Mouse (Mus musculus): Measurements from ENCODE around the gene Fgf15.
A peak's percentile ranks its signal among the peaks of the same experiment; 100 is the strongest.

Gene Fgf15

DNA sequence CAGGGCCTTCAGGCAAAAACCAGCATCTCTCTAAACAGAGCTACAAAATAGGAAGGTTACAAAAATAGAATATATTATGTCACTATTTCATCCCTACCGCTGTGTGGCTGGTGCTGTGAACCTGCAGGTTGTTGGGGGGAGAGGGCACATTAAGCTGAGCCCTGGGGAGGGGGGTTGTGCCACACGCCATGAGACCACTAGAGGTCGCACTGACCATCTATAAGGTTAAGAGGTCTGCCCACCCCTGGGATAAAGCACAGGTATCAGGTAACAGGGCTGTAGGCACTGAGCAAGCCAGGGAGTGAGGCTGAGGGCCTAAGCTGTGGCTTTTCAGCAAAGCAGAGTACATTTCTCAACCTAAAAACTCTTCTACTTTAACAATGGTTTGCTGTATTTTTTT is 35.4 kb downstream of the Fgf15 start:
- DNase-seq (ENCODE audit: low spot score in 2 of 2) = no peak

DNA sequence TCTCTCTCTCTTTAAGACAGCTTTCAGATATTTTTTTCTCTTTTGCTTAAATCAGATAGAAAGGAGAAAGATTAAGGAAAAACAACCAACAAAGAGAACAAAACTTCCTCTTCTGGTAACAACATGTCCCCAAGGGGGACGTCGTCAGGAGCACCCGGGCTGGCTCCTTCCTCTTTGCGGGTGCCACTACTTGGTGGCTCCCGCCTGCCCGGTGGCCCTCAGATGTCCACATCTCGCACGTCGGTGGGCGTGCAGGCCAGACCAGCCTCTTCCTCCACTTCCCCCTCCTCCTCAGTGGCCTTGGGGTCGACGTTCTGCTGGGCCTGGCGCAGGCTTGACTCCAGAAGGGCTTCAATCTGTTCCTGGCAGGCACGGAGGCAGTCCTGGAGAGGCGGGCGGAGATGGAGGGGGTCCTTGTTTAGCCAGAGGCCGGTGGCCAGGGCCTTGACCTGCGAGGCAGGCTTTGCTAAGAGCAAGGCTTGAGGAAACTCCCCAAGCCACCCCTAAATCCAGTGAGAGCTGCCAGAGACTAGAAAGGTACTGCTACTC is 36.1 kb downstream of the Fgf15 start:
- peak; percentile 37 to 48 for DNase-seq (ENCODE audit: low spot score in 2 of 2)

GRCm38 (mm10) chr7:144933336-144933735 is 37.0 kb downstream of the Fgf15 start:
- DNase-seq (ENCODE audit: low spot score in 2 of 2) = no peak

- DNase-seq (ENCODE audit: low spot score in 2 of 2) = no peak
Observed at GRCm38 (mm10) chr7:144933796-144934195, 37.5 kb downstream of the Fgf15 start.

DNA sequence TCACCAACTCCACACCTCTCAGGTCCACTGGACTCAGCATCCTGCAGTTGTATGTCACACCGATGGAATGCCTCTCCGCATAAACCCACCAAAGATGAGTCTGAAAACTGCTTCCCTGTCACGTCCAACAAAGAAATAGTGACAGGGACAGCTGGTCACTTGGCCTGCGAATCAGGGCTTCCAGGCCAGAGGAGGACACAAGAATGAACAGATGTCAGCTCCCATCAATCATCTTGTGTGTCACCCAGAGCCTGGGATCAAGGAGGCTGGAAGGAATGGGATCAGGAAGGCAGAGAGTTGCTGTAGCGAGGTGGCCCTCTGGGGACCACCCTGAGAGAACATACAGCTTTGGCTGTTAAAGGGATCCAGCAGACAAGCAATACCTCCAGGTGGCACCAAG is 38.6 kb downstream of the Fgf15 start:
- DNase-seq (ENCODE audit: low spot score in 2 of 2) = no peak

- no peak for DNase-seq (ENCODE audit: low spot score in 2 of 2)
Observed at GRCm38 (mm10) chr7:144935563-144935962, 39.2 kb downstream of the Fgf15 start.

DNA sequence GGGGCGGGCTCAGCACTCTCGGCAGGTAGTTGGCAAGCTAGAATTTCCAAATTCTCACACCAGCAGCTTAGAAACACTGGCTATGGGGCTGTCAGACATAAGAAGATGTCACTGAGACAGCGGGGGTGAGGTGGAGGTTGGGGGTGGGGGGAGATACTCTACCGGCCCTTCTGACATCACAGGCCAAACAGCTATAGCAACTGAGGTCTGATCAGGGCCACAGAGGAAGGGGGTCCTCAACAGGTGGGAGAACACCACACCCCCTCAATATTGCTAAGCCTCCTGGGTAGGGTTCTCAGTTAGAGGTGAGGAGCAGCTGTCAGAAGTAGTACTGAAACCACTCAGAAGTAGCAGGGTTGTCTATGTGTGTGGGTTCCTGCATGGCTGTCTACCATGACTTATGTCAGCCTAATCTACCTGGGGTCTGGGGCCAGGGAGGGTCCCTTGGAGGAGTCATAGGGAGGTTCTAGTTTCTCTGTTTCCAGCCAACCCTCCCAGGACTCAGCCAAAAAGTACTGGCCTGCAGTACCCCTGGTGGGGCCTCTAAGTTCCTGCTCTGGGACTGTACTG is 40.1 kb downstream of the Fgf15 start:
- no peak for DNase-seq (ENCODE audit: low spot score in 2 of 2)

DNA sequence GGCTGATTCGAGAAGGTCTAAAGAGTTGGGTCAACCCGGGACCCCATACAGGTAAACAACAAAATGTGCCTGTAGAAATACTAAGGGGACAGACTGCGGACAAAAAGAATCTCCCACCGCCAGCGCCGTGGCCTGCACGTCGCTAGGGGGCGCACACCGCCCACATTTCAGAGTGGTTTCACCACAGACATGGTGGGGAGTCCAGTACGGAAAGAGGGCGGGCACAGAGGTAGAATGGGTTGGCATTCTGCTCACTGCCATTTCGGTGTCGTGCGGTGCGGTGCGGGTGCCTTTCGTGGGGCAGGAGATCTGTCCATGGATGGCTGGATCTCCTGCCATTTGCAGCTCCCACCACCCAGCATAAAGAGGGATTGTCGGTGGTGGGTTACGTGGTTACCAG is 41.2 kb downstream of the Fgf15 start:
- DNase-seq (ENCODE audit: low spot score in 2 of 2) = peak; percentile 77 to 85

DNA sequence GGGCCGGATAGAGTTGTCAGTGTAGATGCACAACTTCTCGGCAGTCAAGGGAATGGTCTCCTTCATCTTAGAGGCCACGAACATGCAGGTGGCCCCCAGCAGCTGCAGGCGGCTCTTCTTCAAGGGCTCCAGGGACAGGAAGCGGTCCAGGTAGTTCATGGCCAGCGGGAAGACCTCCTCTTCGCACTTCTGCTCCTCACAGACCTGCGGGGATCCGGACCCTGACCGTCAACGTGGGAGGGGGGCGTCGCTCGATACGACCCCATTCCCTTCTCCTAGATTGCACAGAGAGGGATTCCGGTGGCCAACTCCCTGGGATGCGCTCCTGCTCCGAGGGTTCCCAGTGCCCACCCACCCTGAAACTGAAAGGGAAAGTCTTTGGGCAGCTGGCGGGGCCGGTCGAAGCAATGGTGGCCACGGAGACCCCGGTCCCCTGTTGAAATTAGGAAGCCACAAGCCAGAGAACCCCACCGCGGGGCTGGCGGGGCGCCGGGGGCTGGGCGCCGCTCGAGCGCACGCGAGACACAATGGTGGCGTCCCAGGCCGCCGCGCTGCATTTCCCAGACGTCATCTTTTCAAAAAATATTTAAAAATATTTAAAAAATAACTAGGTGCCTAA is 41.7 kb downstream of the Fgf15 start:
- DNase-seq (ENCODE audit: low spot score in 2 of 2) = no peak

DNA sequence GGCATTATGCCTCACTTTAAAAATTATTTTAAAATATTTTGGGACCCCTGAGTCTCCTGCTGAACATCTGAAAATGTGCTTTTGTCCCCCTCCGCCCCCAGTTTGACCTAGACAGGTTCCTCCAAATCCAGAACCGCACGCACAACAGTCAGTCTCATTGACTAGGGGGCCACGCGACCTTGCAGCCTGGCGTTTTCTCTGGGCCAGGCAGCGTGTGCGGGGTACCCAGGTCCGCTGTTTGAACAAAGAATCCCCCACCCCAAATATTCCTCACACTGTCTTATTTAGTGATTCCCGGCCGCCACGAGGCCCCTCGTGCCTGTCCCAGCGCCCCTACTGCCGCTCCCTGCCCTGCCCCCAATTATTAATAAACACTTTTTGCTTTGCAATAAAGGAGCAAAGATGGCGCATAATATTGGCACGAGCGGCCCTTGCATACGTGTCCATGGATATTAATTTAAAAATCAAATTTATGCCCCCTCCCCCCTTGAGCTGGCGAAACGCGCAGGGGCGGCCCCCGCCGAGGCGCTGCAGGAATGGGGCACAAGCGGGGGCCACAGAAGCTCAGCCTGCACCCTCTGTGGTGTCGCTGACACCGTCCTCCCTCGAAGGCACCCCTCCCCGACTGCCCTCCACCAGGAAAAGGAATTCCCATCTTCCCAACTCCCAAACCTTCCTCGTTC is 42.5 kb downstream of the Fgf15 start:
- DNase-seq (ENCODE audit: low spot score in 2 of 2) = no peak

DNA sequence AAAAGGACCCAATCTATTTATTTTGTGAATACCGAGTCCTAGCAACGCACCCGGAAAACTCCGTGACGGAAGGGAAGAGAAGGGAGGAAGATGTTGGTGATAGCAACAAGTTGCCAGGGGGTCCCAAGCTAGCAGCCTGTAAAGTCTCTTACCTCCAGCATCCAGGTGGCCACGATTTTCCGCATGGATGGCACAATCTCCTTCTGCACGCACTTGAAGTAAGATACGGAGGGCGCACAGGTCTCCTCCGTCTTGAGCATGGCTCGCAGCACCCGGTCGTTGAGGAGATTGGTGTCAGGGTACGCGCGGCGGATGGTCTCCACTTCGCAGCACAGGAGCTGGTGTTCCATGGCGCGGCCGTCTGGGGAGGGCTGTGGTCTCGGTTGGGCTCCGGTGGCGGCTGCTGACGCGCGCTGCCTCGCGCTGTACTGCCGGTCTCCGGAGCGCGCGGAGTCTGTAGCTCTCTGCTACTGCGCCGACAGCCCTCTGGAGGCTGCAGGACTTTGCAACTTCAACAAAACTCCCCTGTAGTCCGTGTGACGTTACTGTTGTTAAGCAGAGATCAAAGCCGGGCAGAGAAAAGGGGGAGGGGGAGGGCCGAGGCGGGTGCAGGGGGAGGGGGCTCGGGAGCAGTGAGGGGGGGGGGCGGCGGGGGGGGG is 43.1 kb downstream of the Fgf15 start, which contains the start of gene Ccnd1:
Ccnd1 (minus strand) TSS at position 582 of the 659 bp plus-strand sequence.
- peak in 1 of 2 experiments; percentile 50 for DNase-seq (ENCODE audit: low spot score in 2 of 2)

GRCm38 (mm10) chr7:144940003-144940571 is 43.8 kb downstream of the Fgf15 start:
- DNase-seq (ENCODE audit: low spot score in 2 of 2) = no peak

- DNase-seq (ENCODE audit: low spot score in 2 of 2) = no peak
Observed at GRCm38 (mm10) chr7:144940585-144940984, 44.3 kb downstream of the Fgf15 start.

- peak; percentile 59 to 67 for DNase-seq (ENCODE audit: low spot score in 2 of 2)
Observed at GRCm38 (mm10) chr7:144941242-144941831, 45.0 kb downstream of the Fgf15 start.

GRCm38 (mm10) chr7:144942071-144942743 is 45.9 kb downstream of the Fgf15 start:
- no peak for DNase-seq (ENCODE audit: low spot score in 2 of 2)

GRCm38 (mm10) chr7:144942744-144943135 is 46.4 kb downstream of the Fgf15 start:
- no peak for DNase-seq (ENCODE audit: low spot score in 2 of 2)

- DNase-seq (ENCODE audit: low spot score in 2 of 2) = peak; percentile 36 to 43
Observed at GRCm38 (mm10) chr7:144943254-144943653, 46.9 kb downstream of the Fgf15 start.

Data from spleen, postnatal 36 days (tissue).